Mouse (Mus musculus): ENCODE data around the gene Pde4a. TPM values are rescaled to one million over a fixed set of nuclear protein-coding genes. Genes with fewer than 3 reads are reported as not detected.
A peak's percentile ranks its signal among the peaks of the same experiment; 100 is the strongest.

Gene Pde4a
- total and polyA plus RNA-seq, 3 experiments = 1.7 to 7.6 (median 4.8) TPM

- H3K9ac ChIP-seq (ENCODE audit: insufficient read depth, low read depth) = peak within 1 kb of the TSS; percentile 86
- H3K4me2 ChIP-seq (ENCODE audit: insufficient read depth, low read depth, poor library complexity, severe bottlenecking) = peak within 1 kb of the TSS; percentile 63
- no peaks in the 10 kb centered on the region for H3K9me3 ChIP-seq (replicated peaks; ENCODE audit: low read length)
- H3K27ac ChIP-seq (ENCODE audit: insufficient read depth, low read depth) = peak within 1 kb of the TSS; percentile 98
- in situ Hi-C loops (cut with MboI; ENCODE audit: low pct_ligation_motif_present, low pct_unique_long_range_greater_than_20kb, low sequenced_read_pairs) = loop anchor here (5.0 kb wide), 1 partner anchor 39 kb away; the partner anchor contains the start of genes Gm38431 and Raver1
- DNase-seq (ENCODE audit: extremely low read depth) = peak; percentile 99
- peaks cover 21% of the 10 kb centered on the region for H3K79me2 ChIP-seq (replicated peaks; ENCODE audit: control insufficient read depth, extremely low read depth, insufficient read depth, poor library complexity, severe bottlenecking)
- peaks cover 27 to 34% of the 10 kb centered on the region in 2 experiments for H3K36me3 ChIP-seq (replicated peaks in 1 of 2; ENCODE audit: control insufficient read depth in 1 of 2, insufficient read depth in 1 of 2, low read length in 1 of 2)
- dilution Hi-C loops (cut with MboI; ENCODE audit: extremely low pct_ligation_motif_present, extremely low pct_unique_long_range_greater_than_20kb, low sequenced_read_pairs) = no loop called here
- peak within 1 kb of the TSS; percentile 65 to 82 (median 78) for H3K4me3 ChIP-seq (replicated peaks in 1 of 3; ENCODE audit: low read depth in 2 of 3, low read length in 2 of 3, poor library complexity in 1 of 3)
- no peak for TF ChIP-seq RCOR1 (conservative IDR thresholded peaks at IDR 0.05; ENCODE audit: low read depth, low read length)
- no peak for TF ChIP-seq ZKSCAN1 (IDR thresholded peaks at IDR 0.05; ENCODE audit: borderline replicate concordance, low read depth, low read length)
- TF ChIP-seq POLR2AphosphoS2 (IDR thresholded peaks at IDR 0.05; ENCODE audit: low read depth, low read length) = peak; percentile 87
- TF ChIP-seq IRF4 (IDR thresholded peaks at IDR 0.05; ENCODE audit: low read depth, low read length) = no peak
- TF ChIP-seq CHD2 (IDR thresholded peaks at IDR 0.05; ENCODE audit: low read length) = peak; percentile 90
- peak; percentile 92 for TF ChIP-seq HCFC1 (IDR thresholded peaks at IDR 0.05; ENCODE audit: low read depth, low read length)
- TF ChIP-seq MAZ (IDR thresholded peaks at IDR 0.05; ENCODE audit: low read depth, low read length) = 0 out of 2 replicates have a peak, but pooled peaks have one; percentile 29
- TF ChIP-seq BHLHE40 (IDR thresholded peaks at IDR 0.05; ENCODE audit: low read depth, low read length) = no peak
- TF ChIP-seq MAFK (IDR thresholded peaks at IDR 0.05; ENCODE audit: insufficient replicate concordance, low read length) = no peak
- peak; percentile 91 for TF ChIP-seq TBP (conservative IDR thresholded peaks at IDR 0.05; ENCODE audit: low read depth, low read length)
- no peak for TF ChIP-seq JUN (IDR thresholded peaks at IDR 0.05; ENCODE audit: insufficient read depth, low read depth, low read length)
- TF ChIP-seq CTCF (conservative IDR thresholded peaks at IDR 0.05 in 1 of 2, IDR thresholded peaks at IDR 0.05 in 1 of 2; ENCODE audit: low read depth in 2 of 2, low read length in 2 of 2) = no peak
- peak; percentile 73 for TF ChIP-seq NELFE (IDR thresholded peaks at IDR 0.05; ENCODE audit: low read depth, low read length)
- no peak for TF ChIP-seq UBTF (IDR thresholded peaks at IDR 0.05; ENCODE audit: low read depth, low read length)
- no peak for TF ChIP-seq RAD21 (IDR thresholded peaks at IDR 0.05; ENCODE audit: low read depth, low read length)
- peak; percentile 100 for TF ChIP-seq ELF1 (IDR thresholded peaks at IDR 0.05; ENCODE audit: low read depth, low read length)
- no peak for TF ChIP-seq MEF2A (IDR thresholded peaks at IDR 0.05; ENCODE audit: borderline replicate concordance, low read depth, low read length)
- no peak for TF ChIP-seq USF1 (IDR thresholded peaks at IDR 0.05; ENCODE audit: low read depth, low read length)
- no peak for TF ChIP-seq USF2 (conservative IDR thresholded peaks at IDR 0.05; ENCODE audit: low read depth, low read length)
- TF ChIP-seq NRF1 (IDR thresholded peaks at IDR 0.05; ENCODE audit: low read depth, low read length) = peak; percentile 92
- TF ChIP-seq ETS1 (conservative IDR thresholded peaks at IDR 0.05; ENCODE audit: low read depth, low read length) = no peak; the same call in 1 of the 2 replicates
- no peak for TF ChIP-seq PAX5 (IDR thresholded peaks at IDR 0.05; ENCODE audit: low read length)
- no peak for TF ChIP-seq EP300 (IDR thresholded peaks at IDR 0.05; ENCODE audit: low read length)
- no peak for TF ChIP-seq ZNF384 (IDR thresholded peaks at IDR 0.05; ENCODE audit: low read depth, low read length)
- TF ChIP-seq ZMIZ1 (IDR thresholded peaks at IDR 0.05; ENCODE audit: low read depth, low read length) = no peak; the same call in 1 of the 2 replicates
- TF ChIP-seq ZC3H11A (IDR thresholded peaks at IDR 0.05; ENCODE audit: low read depth, low read length) = no peak
- peak; percentile 21; the same call in 1 of the 2 replicates for TF ChIP-seq MAX (IDR thresholded peaks at IDR 0.05; ENCODE audit: low read length)
- TF ChIP-seq POLR2A (IDR thresholded peaks at IDR 0.05; ENCODE audit: low read depth, low read length) = peak; percentile 82
- TF ChIP-seq MYC (IDR thresholded peaks at IDR 0.05; ENCODE audit: low read depth, low read length) = no peak; the same call in none of the 2 replicates
- no peak; the same call in 1 of the 2 replicates for TF ChIP-seq GABPA (IDR thresholded peaks at IDR 0.05; ENCODE audit: insufficient replicate concordance, low read depth, low read length)
- peak; percentile 51; the same call in 1 of the 2 replicates for TF ChIP-seq CHD1 (IDR thresholded peaks at IDR 0.05; ENCODE audit: low read depth, low read length)
- no peak for TF ChIP-seq JUND (conservative IDR thresholded peaks at IDR 0.05; ENCODE audit: low read depth, low read length)
- TF ChIP-seq MXI1 (IDR thresholded peaks at IDR 0.05; ENCODE audit: low read depth, low read length) = peak; percentile 71
- TF ChIP-seq TCF12 (IDR thresholded peaks at IDR 0.05; ENCODE audit: low read depth, low read length) = peak; percentile 70
- no peak for TF ChIP-seq SMC3 (IDR thresholded peaks at IDR 0.05; ENCODE audit: low read depth, low read length)
- peak; percentile 87; the same call in 1 of the 2 replicates for TF ChIP-seq KAT2A (IDR thresholded peaks at IDR 0.05; ENCODE audit: insufficient replicate concordance, low read length)
- peak; percentile 91 for TF ChIP-seq SIN3A (IDR thresholded peaks at IDR 0.05; ENCODE audit: low read length)
- TF ChIP-seq E2F4 (IDR thresholded peaks at IDR 0.05; ENCODE audit: insufficient replicate concordance, low read depth, low read length) = no peak
- H3K27me3 ChIP-seq (replicated peaks) = no peaks in the 10 kb centered on the region
- peaks cover 33 to 73% of the 10 kb centered on the region in 2 experiments for H3K4me1 ChIP-seq (ENCODE audit: control insufficient read depth in 1 of 2, insufficient read depth in 2 of 2)
These were observed 34.2 kb upstream of the Pde4a start, which contains the start of gene Tyk2 for GRCm38 (mm10) chr9:21131059-21131956. Tyk2 (minus strand) TSS chr9:21131243.

Data from CH12.LX (cell line).